Mouse (Mus musculus): ENCODE results near the gene Umps. TPM values are rescaled to one million over a fixed set of nuclear protein-coding genes. Genes with fewer than 3 reads are reported as not detected.

The Umps gene
- total RNA-seq, 2 experiments from 2014 or later: 17.4 to 19.2 TPM

DNA sequence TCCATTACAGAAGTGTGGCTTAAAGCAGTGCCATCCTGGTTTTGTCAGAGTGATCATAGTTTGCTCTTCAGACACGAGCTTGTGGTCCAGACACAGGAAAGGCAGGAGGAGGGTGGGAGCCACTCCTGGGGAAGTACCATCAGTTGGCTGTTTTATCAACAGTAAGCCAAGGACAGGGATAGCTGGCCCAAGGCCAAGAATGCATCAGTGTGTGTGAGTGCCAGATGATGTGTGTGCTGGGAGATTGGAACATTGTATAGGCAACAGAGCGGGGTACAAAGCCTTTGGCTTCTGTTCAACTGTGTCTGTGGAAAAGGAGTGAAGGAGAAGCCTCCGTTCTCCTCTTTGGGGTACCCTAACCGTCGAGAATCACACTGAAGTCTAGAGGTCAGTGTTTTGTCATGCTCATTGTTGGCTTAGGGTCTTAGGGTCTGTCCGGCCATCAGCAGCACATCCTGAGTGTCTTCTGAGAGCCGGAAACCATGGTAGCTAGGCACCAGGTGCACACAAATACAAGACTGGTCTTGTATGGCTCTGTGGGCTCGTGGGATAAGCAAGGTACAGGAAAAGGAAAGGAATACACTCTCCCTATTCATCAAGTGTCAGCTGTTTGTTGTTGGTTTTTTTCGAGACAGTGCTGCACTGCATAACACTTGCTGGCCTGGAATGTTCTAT lies 37.9 kb downstream of the Umps start:
- DNase-seq: no peak

DNA sequence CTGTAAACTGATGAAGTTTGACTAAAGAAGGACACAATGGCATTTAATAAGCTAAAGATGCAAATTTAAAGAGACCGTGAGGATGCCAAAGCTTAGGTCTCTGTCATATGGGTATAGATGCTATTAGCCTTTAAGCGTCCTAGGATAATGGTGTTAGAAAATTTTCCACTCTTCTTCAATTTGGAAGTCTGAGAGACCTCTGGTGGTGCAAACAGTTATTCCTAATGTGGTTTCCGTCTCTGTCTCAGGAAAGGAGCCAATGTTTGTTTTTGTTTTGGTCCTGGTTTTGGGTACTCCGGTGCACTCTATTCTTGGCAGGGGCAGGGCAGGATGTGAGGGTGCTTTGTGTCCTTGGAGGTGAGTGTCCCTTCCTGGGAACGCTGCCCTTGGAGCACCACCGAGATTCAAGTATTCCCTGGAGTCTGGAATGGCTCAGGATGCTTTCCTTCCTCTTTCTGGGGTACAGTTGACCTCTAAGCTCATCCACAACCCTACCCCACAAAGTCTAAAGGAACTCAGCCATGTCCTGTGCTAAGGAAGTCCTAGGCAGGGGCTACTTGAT lies 39.5 kb downstream of the Umps start:
- DNase-seq: no peak

DNA sequence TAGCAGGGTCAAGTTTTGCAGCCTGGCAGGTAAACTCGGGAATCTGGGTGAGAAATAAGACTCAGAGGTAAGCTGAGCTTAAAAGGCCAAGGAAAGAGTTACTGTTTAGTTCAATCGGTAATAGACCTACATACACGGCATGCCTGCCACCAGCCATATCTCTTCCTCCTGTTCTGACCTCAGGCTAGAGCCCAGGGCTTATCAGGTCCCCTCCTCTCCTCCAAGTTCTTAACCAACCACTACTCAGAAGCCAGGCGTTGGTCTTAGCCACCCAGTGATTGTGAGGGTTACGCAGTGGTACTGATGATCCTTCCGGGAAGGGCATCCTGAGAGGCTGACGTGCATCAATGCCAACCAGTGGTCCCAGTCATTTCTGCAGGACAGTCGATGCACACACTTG lies 43.1 kb downstream of the Umps start:
- no peak for DNase-seq

DNA sequence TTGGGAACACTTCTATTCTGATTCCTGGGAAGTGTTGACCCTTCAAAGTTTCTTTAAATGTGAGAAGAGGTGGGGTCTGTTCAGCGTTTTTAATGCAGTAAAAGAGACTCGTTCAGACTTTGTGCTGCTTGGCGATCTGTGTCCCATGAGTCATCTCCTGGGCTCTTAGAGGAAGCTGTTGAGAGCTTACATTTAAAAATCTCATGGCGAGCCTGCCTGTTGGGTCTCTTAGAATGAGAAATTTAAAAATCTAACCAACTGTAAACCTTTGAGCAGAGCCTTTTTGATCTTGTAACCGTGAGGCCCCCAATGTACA lies 43.9 kb downstream of the Umps start:
- no peak for DNase-seq

DNA sequence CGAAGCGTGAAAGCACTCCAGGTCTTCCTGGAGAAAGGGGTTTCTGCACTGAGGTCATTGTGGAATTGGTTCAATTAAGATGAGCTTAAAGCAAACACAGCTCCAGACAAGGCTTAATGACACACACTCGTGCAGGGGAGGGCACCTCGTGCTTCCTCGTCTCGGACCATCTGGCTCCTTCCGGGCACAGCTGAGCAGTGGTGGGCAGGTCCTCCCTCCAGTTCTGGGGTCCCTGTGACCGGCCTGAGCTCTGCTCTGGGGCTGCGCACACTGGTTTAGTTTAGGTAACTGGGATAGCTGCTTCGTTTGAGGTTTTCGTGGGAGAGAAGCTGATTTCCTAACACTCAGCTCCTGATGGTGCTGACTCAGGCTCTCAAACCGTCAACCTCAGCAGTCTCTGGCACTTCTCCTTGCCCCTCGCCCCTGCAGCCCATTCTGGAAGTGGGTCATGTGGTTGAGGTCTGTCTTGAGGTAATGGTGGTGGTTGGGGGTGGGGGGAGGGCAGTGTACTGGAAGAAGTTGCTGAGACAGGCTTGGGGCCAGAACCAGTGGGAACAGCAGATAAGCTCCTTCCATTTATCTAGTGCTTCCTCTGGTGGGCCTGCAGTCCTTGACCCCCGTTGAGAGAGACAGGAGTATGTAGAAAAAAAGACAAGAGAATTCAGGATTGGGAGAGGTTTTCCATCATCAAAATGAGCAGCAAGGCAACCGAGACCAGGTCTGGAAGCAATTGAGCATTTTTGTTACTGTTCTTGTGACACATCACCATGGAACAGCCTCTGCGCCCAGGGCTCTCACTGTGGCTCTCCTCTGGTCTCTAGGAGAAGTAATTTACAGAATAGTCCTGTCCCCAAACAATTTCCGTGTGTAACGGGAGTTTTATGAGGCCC lies 44.5 kb downstream of the Umps start:
- DNase-seq: peak in 1 of 2 experiments; percentile 23

DNA sequence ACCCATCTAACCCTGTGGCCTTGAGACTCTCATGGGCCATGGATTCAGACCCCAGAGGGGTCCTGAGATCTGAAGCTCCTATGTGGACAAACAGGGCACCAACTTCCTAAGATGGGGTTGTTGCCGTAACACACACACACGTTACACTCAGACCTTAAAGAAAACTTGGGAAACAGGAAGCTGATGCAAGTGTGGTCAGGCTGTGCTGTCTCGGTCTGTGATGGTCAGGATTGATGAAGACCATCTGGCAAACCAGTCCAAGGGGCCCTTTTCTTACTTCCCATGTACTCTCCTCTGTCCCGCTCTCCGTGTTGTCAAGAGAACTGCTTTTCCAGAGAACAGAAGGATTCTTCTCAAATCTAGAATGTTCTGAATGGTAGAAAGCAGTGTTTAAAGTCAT lies 45.3 kb downstream of the Umps start:
- no peak for DNase-seq

DNA sequence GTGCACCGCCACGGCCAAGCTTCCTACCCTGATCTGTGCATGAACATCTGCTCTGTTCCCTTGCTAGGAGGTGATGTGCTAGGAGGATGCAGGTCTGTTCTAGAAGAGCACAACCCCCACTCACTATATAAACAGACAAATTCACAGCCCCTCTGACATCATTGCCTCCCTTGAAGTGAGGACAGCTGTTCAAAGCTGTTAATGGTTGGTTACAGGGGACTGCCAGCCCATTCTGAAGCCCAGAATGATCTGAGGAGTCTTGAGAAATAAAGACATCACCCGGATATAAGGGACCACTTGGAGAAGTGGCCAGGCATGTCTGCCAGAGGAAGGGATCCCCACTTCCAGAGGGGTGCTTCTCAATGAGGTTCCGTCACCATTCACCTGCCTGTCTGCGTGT lies 48.9 kb downstream of the Umps start:
- DNase-seq: no peak

DNA sequence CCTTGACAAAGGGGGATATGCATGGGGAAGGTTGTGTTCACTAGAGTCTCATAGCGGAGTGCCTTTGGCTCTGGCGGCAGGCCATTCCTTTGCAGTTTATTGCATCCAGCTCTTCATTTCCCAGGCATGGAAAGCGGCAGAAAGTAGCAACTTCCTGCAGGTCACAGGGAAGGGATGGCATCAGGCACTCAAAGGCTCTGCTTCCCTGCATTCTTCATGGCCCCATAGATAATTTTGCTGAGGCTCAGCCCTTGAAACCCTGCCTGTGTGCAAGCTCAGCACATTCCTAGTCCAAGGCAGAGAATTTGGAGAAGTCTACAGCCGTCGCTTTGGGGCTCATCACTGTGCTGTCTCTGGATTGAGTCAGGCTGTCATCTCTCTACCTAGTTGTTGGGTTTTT lies 49.4 kb downstream of the Umps start:
- DNase-seq: no peak

DNA sequence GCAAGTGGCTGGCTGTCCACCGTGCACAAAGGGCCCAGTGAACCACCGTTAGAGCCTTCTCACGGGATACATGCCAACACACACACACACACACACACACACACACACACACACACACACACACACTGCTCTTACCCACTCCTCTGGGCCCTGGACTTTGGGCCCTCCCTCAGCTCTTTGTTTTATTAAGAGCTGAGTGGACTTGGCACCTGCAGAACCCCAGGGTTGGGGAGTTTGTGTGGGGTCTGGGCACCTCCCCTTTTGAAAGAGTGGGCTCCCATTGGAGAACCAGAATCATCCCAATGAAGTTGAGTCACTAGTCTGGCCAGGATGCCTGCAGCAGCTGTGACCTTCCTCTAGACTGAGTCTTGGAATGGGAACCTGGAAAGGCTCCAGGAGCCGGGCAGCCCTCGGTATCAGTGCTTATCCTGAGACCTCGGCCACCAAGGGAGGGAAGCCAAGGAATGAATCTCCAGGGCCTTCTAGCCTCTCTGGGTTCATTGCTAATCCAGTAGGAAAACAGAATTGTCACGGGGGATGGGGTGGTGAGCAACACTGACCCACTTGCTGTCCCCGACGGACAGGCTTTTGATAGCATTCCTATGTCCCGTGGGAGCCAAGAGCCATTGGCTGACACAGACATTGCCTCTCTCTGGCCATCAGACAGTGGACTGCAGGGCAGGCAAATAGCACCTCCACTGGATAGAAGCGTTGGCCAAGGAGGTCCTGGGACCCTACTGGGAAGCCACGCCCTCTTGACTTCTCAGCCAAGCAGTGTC lies 50.2 kb downstream of the Umps start:
- no peak for DNase-seq

DNA sequence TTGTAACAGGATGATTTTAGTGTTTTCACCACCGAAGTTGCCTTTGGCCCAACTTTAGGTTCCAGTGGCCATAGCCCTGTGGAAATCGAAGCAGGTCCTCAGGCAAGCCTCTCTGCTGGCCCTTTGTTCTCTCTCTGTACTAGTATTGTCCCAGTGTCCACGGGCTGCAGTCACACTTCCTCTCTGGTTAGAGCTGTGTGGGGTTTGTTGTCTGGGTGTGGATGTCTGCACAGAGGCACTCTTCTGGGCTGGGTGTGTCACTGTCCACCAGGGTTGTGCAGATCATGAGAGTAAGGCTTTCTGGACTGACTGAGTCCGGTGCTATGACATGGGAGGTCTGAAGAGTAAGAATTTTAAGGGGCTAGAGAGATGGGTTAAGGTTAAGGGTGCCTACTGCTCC lies 51.8 kb downstream of the Umps start:
- DNase-seq: no peak

DNA sequence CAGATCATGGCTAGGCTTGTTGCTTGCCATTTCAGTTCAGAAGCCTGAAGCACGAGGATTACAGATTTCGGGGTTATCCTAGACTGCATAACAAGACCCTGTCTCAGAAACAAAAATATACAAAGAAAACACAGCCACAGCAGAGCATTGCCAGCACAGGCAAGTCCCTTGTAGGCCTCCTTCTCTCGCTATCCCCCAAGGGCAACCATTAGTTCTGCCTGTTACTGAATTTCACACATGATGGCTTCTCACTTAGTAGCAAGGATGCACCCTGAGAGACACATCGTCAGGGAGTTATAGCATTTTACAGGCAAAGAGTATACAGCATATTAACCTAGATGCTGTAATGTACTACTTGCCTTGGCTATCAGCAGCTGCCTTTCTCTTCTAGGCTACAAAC lies 58.6 kb downstream of the Umps start:
- DNase-seq: no peak

Other genes with a start within 250 kb of the Umps start
- not detected for gene Muc13, start 173.0 kb downstream of the Umps start, total RNA-seq (2021)
- gene Itgb5, start 137.4 kb downstream of the Umps start, total RNA-seq (2021): 10 to 100 TPM; 40.7 to 42.7 TPM